Mouse (Mus musculus) kidney, adult 2 months (tissue): ENCODE measurements around the gene Hps6.
"Not testable (repeated sequence)": the region's sequence is repeated elsewhere in the genome, so short reads cannot be mapped to it uniquely, and the experiment has no call there.

Experiments used
- CTCF ChIP-seq: fragments of 200-500 bp; conservative IDR thresholded peaks from 2 replicates; pipeline ENCODE4 v1.5.1; 2011; ENCODE audit warnings: low read depth, mild to moderate bottlenecking, control low read depth, low read length, moderate library complexity, mixed read lengths; ENCODE audit not compliant: insufficient read depth, insufficient read length
- POLR2A ChIP-seq: fragments of 200-500 bp; IDR thresholded peaks from one replicate; pipeline ENCODE4 v1.6.1; 2011; ENCODE audit warnings: low read depth, low read length, control low read depth

DNA sequence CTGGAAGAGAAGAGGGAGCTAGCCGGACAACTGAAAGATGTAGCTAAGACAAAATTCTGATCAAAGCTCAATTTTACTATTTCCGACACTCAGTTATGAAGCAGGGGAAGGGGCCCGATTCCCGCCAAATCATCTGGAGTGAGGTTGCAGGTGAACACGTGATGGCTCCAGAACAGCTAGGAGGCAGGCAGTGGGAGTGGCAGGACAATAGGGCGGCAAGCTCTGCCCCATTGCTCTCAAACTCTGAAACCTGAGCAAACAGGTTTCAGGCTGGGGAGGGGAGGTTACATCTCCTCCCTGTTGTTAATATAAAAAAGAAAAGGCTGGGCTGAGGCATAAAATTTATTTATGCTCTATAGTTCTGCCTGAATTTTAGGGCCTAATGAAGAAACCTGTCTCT, 9.9 kb upstream of the Hps6 start:
- not testable (repeated sequence) for TF ChIP-seq CTCF, POLR2A
